Mouse (Mus musculus) limb, embryonic 12.5 days (tissue): ENCODE results near the gene Gm21885. TPM values are rescaled to one million over a fixed set of nuclear protein-coding genes. Genes with fewer than 3 reads are reported as not detected.

Experiments
- ATAC-seq: fragments of 200-750 bp; cut with Nextera tagmentation; 2 replicates; pipeline ENCODE4 v1.8.0; 2017; ENCODE audit warnings: low read depth, moderate TSS enrichment; ENCODE audit not compliant: insufficient number of reproducible peaks, insufficient read depth, low FRiP score, low TSS enrichment
- H3K27ac ChIP-seq: fragments of 300-500 bp; sonication (generic); 2 replicates; pipeline ENCODE4 v1.5.1; 2016; ENCODE audit warnings: mild to moderate bottlenecking, moderate library complexity
- H3K27me3 ChIP-seq: fragments of 300-500 bp; sonication (generic); 2 replicates; pipeline ENCODE4 v1.6.1; 2016; ENCODE audit warnings: mild to moderate bottlenecking, moderate library complexity
- H3K36me3 ChIP-seq: fragments of 300-500 bp; sonication (generic); 2 replicates; pipeline ENCODE4 v1.6.1; 2016; ENCODE audit warnings: mild to moderate bottlenecking, moderate library complexity
- H3K4me1 ChIP-seq: fragments of 300-500 bp; sonication (generic); replicated peaks from 2 replicates; pipeline ENCODE4 v1.6.1; 2016
- H3K4me2 ChIP-seq: fragments of 300-500 bp; sonication (generic); 2 replicates; pipeline ENCODE4 v1.6.1; 2016; ENCODE audit warnings: mild to moderate bottlenecking, moderate library complexity
- H3K4me3 ChIP-seq: fragments of 300-500 bp; sonication (generic); replicated peaks from 2 replicates; pipeline ENCODE4 v1.5.1; 2016; ENCODE audit warnings: mild to moderate bottlenecking
- H3K9ac ChIP-seq: fragments of 300-500 bp; sonication (generic); replicated peaks from 2 replicates; pipeline ENCODE4 v1.6.1; 2016; ENCODE audit warnings: mild to moderate bottlenecking, moderate library complexity
- H3K9me3 ChIP-seq: fragments of 300-500 bp; sonication (generic); 2 replicates; pipeline ENCODE4 v1.6.1; 2016; ENCODE audit warnings: mild to moderate bottlenecking, moderate library complexity
- WGBS: fragments of 180-500 bp; shearing (Covaris S2); methylation state at CpG from one replicate; pipeline ENCODE4 v1.1.7; 2016; 5-methylcytosine and 5-hydroxymethylcytosine counted together
- polyA plus RNA-seq: library from polyadenylated mRNA; unstranded; fragments of >200 nt; fragmentation: Nextera tagmentation; extraction: Ambion mirVana; gene quantifications from 2 replicates; pipeline ENCODE4 v1.2.1, GENCODE M21; 2016

The Gm21885 gene
- polyA plus RNA-seq, 1 experiment from 2014 or later, result not detected

GRCm38 (mm10) chr11:94287105-94287504 is 5.4 kb downstream of the Gm21885 start:
- Histone ChIP-seq H3K4me2 (no peak overlapping the region), H3K4me1 (no peaks in the 10 kb centered on the region), H3K27me3 (no peaks in the 10 kb centered on the region), H3K4me3 (no peak overlapping the region), H3K9me3 (no peaks in the 10 kb centered on the region), H3K9ac (no peak overlapping the region), H3K27ac (no peak overlapping the region), H3K36me3 (peaks cover 92% of the 10 kb centered on the region)
- 95% methylated on average over 5 of the region's 5 CpGs for WGBS
- no peak for ATAC-seq

DNA sequence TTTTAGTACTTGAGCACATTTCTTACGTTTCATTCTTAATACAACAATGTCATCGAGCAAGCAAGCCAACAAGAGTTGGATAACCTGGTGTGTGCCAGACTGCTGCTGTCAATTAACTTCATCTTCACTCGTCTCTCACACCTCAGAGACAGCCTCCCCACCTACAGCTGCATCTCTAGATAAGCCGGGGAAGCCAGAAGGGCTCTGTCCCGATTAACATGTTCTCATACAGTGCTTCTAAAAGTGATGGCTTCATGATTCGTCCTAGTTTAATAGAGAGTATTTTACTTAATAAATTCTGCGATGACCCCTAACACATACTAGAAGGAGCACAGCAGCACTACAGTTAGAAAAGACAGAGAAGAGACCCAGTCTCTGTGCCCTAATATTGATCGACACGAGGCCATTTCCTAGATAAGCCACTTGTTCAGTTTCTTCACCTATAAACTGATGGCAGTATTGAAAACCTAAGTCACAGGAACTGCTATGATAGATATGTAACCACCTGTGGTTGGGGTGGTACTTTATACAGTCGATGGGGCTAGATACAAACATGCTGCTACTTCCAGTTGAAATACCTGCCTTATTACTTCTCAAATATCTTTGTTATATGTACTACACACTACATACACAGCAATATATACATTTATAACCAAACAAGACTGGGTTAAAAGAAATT is 8.5 kb downstream of the Gm21885 start:
- no peak overlapping the region for H3K4me3 ChIP-seq
- no peaks in the 10 kb centered on the region for H3K9me3 ChIP-seq
- ATAC-seq, result no peak
- 92% methylated on average over 10 of the region's 10 CpGs for WGBS
- H3K4me1 ChIP-seq, result no peaks in the 10 kb centered on the region
- no peak overlapping the region for H3K4me2 ChIP-seq
- no peak overlapping the region for H3K9ac ChIP-seq
- no peak overlapping the region for H3K27ac ChIP-seq
- peaks cover 93% of the 10 kb centered on the region for H3K36me3 ChIP-seq
- no peaks in the 10 kb centered on the region for H3K27me3 ChIP-seq

- no peak overlapping the region for H3K4me2 ChIP-seq
- no peak overlapping the region for H3K4me3 ChIP-seq
- no peak overlapping the region for H3K27ac ChIP-seq
- WGBS, result 86% methylated on average over 9 of the region's 9 CpGs
- no peaks in the 10 kb centered on the region for H3K9me3 ChIP-seq
- no peaks in the 10 kb centered on the region for H3K4me1 ChIP-seq
- peaks cover 93% of the 10 kb centered on the region for H3K36me3 ChIP-seq
- no peaks in the 10 kb centered on the region for H3K27me3 ChIP-seq
- no peak overlapping the region for H3K9ac ChIP-seq
- ATAC-seq, result no peak
Measured at GRCm38 (mm10) chr11:94294996-94295845, 13.5 kb downstream of the Gm21885 start.

DNA sequence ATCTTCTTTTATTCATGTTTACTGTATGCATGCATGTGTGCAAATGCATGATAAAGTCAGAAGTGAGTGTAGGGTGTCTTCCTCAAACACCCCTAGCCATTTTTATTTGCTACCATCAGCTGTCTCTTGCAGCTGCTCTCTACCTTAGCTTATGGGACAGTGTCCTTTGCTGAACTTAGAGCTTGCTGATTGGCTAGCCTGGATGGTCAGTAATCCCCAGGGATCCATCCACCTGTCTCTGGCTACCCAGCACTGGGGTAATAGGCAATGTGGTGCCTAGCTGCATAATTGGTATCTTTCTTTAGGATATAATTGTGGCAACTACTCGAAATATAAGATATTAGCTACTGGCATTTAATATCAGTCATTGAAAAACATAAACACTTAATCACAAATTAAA is 31.1 kb downstream of the Gm21885 start:
- no peak overlapping the region for H3K27ac ChIP-seq
- no peaks in the 10 kb centered on the region for H3K9me3 ChIP-seq
- H3K4me1 ChIP-seq, result peaks cover 27% of the 10 kb centered on the region
- no peak overlapping the region for H3K4me3 ChIP-seq
- 80% methylated on average over 1 of the region's 1 CpGs for WGBS
- H3K27me3 ChIP-seq, result no peaks in the 10 kb centered on the region
- H3K9ac ChIP-seq, result no peak overlapping the region
- ATAC-seq, result no peak
- H3K36me3 ChIP-seq, result peaks cover 9% of the 10 kb centered on the region; the same call in 1 of the 2 replicates
- H3K4me2 ChIP-seq, result no peak overlapping the region

DNA sequence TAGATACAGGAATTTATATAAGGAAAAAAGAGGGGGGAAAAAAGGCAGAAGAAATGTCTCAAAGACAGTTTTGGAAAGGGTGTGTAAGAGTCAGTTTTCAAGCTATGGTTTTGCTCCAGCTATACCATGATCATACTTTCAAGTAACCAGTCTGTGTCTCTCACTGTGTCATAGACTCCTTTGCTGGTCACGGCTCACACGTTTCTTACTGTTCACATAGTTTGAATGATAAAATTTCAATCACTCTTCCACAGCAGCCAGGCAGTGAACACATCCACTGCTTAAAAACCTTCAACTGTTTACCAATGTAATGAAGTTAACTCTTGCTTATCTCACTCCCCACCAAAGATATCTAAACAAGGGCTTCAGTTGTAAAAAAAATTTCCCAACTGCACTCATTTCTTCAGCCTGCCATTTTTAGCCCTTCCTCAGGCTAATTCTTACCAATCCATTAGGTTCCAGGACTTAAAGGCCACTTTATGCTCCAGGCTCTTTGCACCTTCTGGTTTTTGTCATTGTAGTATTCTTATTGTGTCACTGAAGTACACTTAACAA is 32.5 kb downstream of the Gm21885 start:
- Histone ChIP-seq H3K4me1 (peaks cover 29% of the 10 kb centered on the region), H3K27me3 (no peaks in the 10 kb centered on the region), H3K4me2 (no peak overlapping the region), H3K9me3 (no peaks in the 10 kb centered on the region), H3K36me3 (peaks cover 15% of the 10 kb centered on the region), H3K9ac (no peak overlapping the region), H3K27ac (no peak overlapping the region), H3K4me3 (no peak overlapping the region)
- WGBS, result 91% methylated on average over 2 of the region's 2 CpGs
- no peak for ATAC-seq

DNA sequence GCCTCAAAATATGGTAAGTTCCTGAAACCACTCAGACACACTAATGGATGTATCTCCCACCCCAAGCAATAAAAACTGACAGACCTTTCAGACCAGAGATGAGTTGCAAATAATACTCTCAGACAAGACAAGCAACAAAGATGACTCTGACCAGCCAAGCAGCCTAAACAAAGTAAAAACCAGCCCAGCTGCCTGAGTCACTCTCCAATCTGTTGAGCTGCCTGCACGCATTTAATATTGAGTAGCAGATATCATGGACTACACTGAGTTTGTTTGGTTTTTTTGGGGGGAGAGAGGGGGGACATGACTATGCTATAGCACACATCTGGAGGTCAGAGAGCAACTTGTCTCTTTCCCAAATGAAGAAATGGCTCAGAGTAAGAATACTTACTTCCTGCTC is 33.6 kb downstream of the Gm21885 start:
- 74% methylated on average over 1 of the region's 1 CpGs for WGBS
- ATAC-seq, result no peak
- Histone ChIP-seq H3K27ac (no peak overlapping the region), H3K9me3 (no peaks in the 10 kb centered on the region), H3K4me2 (no peak overlapping the region), H3K36me3 (peaks cover 18% of the 10 kb centered on the region), H3K27me3 (no peaks in the 10 kb centered on the region), H3K4me3 (no peak overlapping the region), H3K9ac (no peak overlapping the region), H3K4me1 (peaks cover 38% of the 10 kb centered on the region)

DNA sequence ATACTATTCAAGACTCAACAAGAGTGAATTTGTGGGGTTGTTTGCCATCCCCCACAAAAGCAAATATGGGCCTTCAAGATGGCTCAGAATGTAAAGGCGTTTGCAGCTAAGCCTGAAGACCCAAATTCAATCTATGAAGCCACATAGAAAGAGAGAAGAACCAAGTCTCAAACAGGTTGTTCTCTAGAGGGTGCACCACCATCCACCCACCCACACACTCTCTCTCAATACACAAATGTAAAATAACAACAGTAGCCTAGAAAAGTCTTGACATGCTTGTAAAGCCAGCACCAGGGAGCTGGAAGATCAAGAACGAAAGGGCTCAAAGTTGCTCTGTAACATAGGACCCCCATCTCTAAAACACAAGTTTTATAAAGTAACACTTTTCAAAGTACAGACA is 34.9 kb downstream of the Gm21885 start:
- Histone ChIP-seq H3K4me1 (peaks cover 42% of the 10 kb centered on the region), H3K27ac (no peak overlapping the region), H3K9me3 (no peaks in the 10 kb centered on the region), H3K9ac (no peak overlapping the region), H3K27me3 (no peaks in the 10 kb centered on the region), H3K4me3 (no peak overlapping the region), H3K4me2 (no peak overlapping the region), H3K36me3 (peaks cover 15% of the 10 kb centered on the region)
- WGBS, result 82% methylated on average over 2 of the region's 2 CpGs
- no peak for ATAC-seq

GRCm38 (mm10) chr11:94317014-94317413 is 35.3 kb downstream of the Gm21885 start:
- Histone ChIP-seq H3K4me1 (peaks cover 42% of the 10 kb centered on the region), H3K9me3 (no peaks in the 10 kb centered on the region), H3K27ac (no peak overlapping the region), H3K9ac (no peak overlapping the region), H3K4me3 (no peak overlapping the region), H3K27me3 (no peaks in the 10 kb centered on the region), H3K36me3 (peaks cover 15% of the 10 kb centered on the region), H3K4me2 (no peak overlapping the region)
- no peak for ATAC-seq
- 90% methylated on average over 1 of the region's 1 CpGs for WGBS

- H3K4me1 ChIP-seq, result peaks cover 44% of the 10 kb centered on the region
- ATAC-seq, result no peak
Measured at GRCm38 (mm10) chr11:94317515-94317914, 35.8 kb downstream of the Gm21885 start.

GRCm38 (mm10) chr11:94318056-94318455 is 36.4 kb downstream of the Gm21885 start:
- 94% methylated on average over 5 of the region's 5 CpGs for WGBS
- no peaks in the 10 kb centered on the region for H3K9me3 ChIP-seq
- no peak for ATAC-seq
- H3K4me1 ChIP-seq, result peaks cover 49% of the 10 kb centered on the region
- H3K9ac ChIP-seq, result no peak overlapping the region
- H3K27ac ChIP-seq, result no peak overlapping the region
- peaks cover 15% of the 10 kb centered on the region for H3K36me3 ChIP-seq
- H3K4me2 ChIP-seq, result no peak overlapping the region
- H3K27me3 ChIP-seq, result no peaks in the 10 kb centered on the region
- no peak overlapping the region for H3K4me3 ChIP-seq

More at GRCm38 (mm10) chr11:94317515-94317914, 35.8 kb downstream of the Gm21885 start:
- 53% methylated on average over 4 of the region's 4 CpGs for WGBS
- H3K36me3 ChIP-seq, result peaks cover 15% of the 10 kb centered on the region
- no peaks in the 10 kb centered on the region for H3K27me3 ChIP-seq
- H3K9ac ChIP-seq, result no peak overlapping the region
- no peaks in the 10 kb centered on the region for H3K9me3 ChIP-seq
- no peak overlapping the region for H3K4me2 ChIP-seq
- no peak overlapping the region for H3K27ac ChIP-seq
- no peak overlapping the region for H3K4me3 ChIP-seq
